In the genomic region with DNA sequence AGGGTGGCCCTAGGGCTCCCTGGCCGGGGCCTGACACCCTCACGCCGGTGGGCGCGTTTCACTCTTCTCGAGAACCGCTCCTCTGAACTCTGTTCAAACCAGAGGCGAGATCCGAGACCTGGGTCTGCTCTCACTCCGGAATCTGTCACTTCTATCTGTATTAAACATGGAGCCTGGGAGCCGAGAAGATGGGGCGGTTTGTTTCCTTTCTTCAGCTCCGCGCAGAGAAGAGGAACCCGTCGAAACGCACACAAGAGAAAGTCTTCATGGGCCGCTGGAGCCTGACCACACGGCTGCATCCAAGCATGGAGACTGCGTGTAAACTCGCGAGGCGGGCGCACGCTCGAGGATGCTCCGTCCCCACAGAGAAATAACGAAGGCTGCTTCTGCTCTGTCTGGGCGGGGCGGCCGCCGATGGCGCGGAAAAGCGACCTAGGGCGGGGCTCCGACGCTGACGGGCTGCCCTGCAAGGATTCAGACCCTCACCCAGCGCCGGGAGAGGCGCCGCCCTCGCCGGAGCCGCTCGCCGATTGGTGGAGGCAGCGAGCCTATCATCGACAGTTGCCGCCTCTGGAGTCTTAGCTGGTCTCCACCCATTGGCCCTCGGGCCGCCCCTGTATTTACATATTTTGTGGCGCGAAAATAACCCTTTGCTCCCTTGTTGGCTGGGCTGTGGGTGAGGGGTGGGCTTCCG, we compare ENCODE assay signal across 7 mouse cellular contexts. TPM values are rescaled to one million over a fixed set of nuclear protein-coding genes. Genes with fewer than 3 reads are reported as not detected.
DNase-seq lines count a peak whose midpoint lies in the region; ATAC-seq and TF ChIP-seq lines count a peak whose summit lies in the region.

No protein-coding gene starts in this region.

- peak; percentile 95 for ATAC-seq in erythroid progenitor cell, adult 5-6 weeks (replicated peaks; ENCODE audit: low FRiP score, poor library complexity, severe bottlenecking)
- peak; percentile 93 for ATAC-seq in hindbrain, embryonic 12.5 days (ENCODE audit: low FRiP score)
- ATAC-seq in liver, embryonic 12.5 days: peak; percentile 88

- H3K27ac ChIP-seq in ES-E14 (ENCODE audit: insufficient read depth, low read depth, low read length, poor library complexity, severe bottlenecking): peak overlapping the region; percentile 71
- H3K27ac ChIP-seq in hindbrain, embryonic 12.5 days: peak overlapping the region; percentile 96
- H3K27ac ChIP-seq in liver, embryonic 12.5 days: peak overlapping the region; percentile 99

- H3K36me3 ChIP-seq in ES-E14 (ENCODE audit: control insufficient read depth, insufficient read depth, low read length, poor library complexity, severe bottlenecking): no peaks in the 10 kb centered on the region
- H3K36me3 ChIP-seq in hindbrain, embryonic 12.5 days: no peaks in the 10 kb centered on the region
- no peaks in the 10 kb centered on the region for H3K36me3 ChIP-seq in liver, embryonic 12.5 days

- H3K9me3 ChIP-seq in ES-E14 (ENCODE audit: control insufficient read depth, insufficient read depth, low read depth, low read length): no peaks in the 10 kb centered on the region
- no peaks in the 10 kb centered on the region for H3K9me3 ChIP-seq in hindbrain, embryonic 12.5 days (replicated peaks)
- no peaks in the 10 kb centered on the region for H3K9me3 ChIP-seq in liver, embryonic 12.5 days (replicated peaks)

- H3K9ac ChIP-seq in ES-E14 (ENCODE audit: insufficient read depth, low read depth, low read length, poor library complexity, severe bottlenecking): peak overlapping the region; percentile 92
- H3K9ac ChIP-seq in hindbrain, embryonic 12.5 days: peak overlapping the region; percentile 73
- peak overlapping the region; percentile 89 for H3K9ac ChIP-seq in liver, embryonic 12.5 days

- no peaks in the 10 kb centered on the region for H3K27me3 ChIP-seq in hindbrain, embryonic 12.5 days
- H3K27me3 ChIP-seq in liver, embryonic 12.5 days (replicated peaks): no peaks in the 10 kb centered on the region

- H3K4me3 ChIP-seq in ES-E14 (ENCODE audit: insufficient read depth in 1 of 2, low read depth in 1 of 2, low read length in 2 of 2, poor library complexity in 1 of 2, severe bottlenecking in 1 of 2): peak overlapping the region; percentile 87 to 90
- peak overlapping the region; percentile 57 for H3K4me3 ChIP-seq in hindbrain, embryonic 12.5 days
- peak overlapping the region; percentile 81 for H3K4me3 ChIP-seq in liver, embryonic 12.5 days

- peaks cover 2 to 10% of the 10 kb centered on the region in 2 experiments; a peak in 2 of 4 replicates for H3K4me1 ChIP-seq in ES-E14 (ENCODE audit: control insufficient read depth in 2 of 2, insufficient read depth in 2 of 2, low read length in 2 of 2, poor library complexity in 1 of 2)
- peaks cover 14% of the 10 kb centered on the region for H3K4me1 ChIP-seq in hindbrain, embryonic 12.5 days
- peaks cover 29% of the 10 kb centered on the region for H3K4me1 ChIP-seq in liver, embryonic 12.5 days

- H3K4me2 ChIP-seq in hindbrain, embryonic 12.5 days (replicated peaks): peak overlapping the region; percentile 91
- H3K4me2 ChIP-seq in liver, embryonic 12.5 days: peak overlapping the region; percentile 93

- in situ Hi-C loops in ES-E14 (cut with MboI; ENCODE audit: low sequenced_read_pairs in 2 of 2, unreplicated experiment in 2 of 2): no loop called here

- peak; percentile 97 for DNase-seq in ES-E14 (ENCODE audit: low read depth, low spot score)
- DNase-seq in adrenal gland, postnatal 36 days: peak; percentile 45 to 52
- peak; percentile 36 to 67 for DNase-seq in natural killer cell, adult 2 months (ENCODE audit: low spot score in 2 of 2)
- peak; percentile 98 for DNase-seq in testis, postnatal 14 days (ENCODE audit: low spot score)

- under 1% methylated on average over 56 of the region's 56 CpGs for WGBS in hindbrain, embryonic 12.5 days
- under 1% methylated on average over 56 of the region's 56 CpGs for WGBS in liver, embryonic 12.5 days (ENCODE audit: insufficient replicate concordance)

TF ChIP-seq in ES-E14, 5 proteins besides CTCF, POLR2A, EP300 and RAD21:
- TF ChIP-seq ZNF384 (IDR thresholded peaks at IDR 0.05; ENCODE audit: low read depth, low read length) (no peak), HCFC1 (IDR thresholded peaks at IDR 0.05; ENCODE audit: borderline replicate concordance, insufficient read depth, low read length) (no peak), ZC3H11A (IDR thresholded peaks at IDR 0.05; ENCODE audit: borderline replicate concordance, low read depth, low read length) (no peak), MAFK (IDR thresholded peaks at IDR 0.05; ENCODE audit: insufficient read depth, low read depth, low read length) (no peak), CHD2 (IDR thresholded peaks at IDR 0.05; ENCODE audit: low read depth, low read length) (peak; percentile 7; the same call in 1 of the 2 replicates)

RNA-seq across cellular contexts. Expression of gene Igf2bp3, which starts 3.0 kb away (rescaled TPM):
- 20.0 and 32.8 TPM in 2 replicates for total RNA-seq in ES-E14 (2012; rRNA removed)
- total RNA-seq in adrenal gland, postnatal 36 days (2021): under 1 TPM; 0.56 to 0.69 TPM
- total RNA-seq in erythroid progenitor cell, adult 5-6 weeks (2015; ENCODE audit: low replicate concordance): not detected in 2 replicates
- not detected in 2 replicates for total RNA-seq in erythroid progenitor cell, adult 5-6 weeks (2017; ENCODE audit: low replicate concordance)
- polyA plus RNA-seq in hindbrain, embryonic 12.5 days (2016; fragmentation: Nextera tagmentation; extraction: Ambion mirVana): 95.3 and 100 TPM in 2 replicates
- 32.0 and 33.7 TPM in 2 replicates for polyA plus RNA-seq in liver, embryonic 12.5 days (2016; fragmentation: Nextera tagmentation; extraction: Ambion mirVana)

RNA-seq across cellular contexts. Expression of gene Tra2a, which starts 46.1 kb away (rescaled TPM):
- total RNA-seq in ES-E14 (2012; rRNA removed): 105 and 136 TPM in 2 replicates
- 100 to 1,000 TPM in 1 of 2 experiments, 10 to 100 TPM in 1; 53.4 to 103 TPM for total RNA-seq in adrenal gland, postnatal 36 days (2021)
- 176 and 196 TPM in 2 replicates for total RNA-seq in erythroid progenitor cell, adult 5-6 weeks (2015; ENCODE audit: low replicate concordance)
- 116 and 133 TPM in 2 replicates for total RNA-seq in erythroid progenitor cell, adult 5-6 weeks (2017; ENCODE audit: low replicate concordance)
- 142 and 148 TPM in 2 replicates for polyA plus RNA-seq in hindbrain, embryonic 12.5 days (2016; fragmentation: Nextera tagmentation; extraction: Ambion mirVana)
- polyA plus RNA-seq in liver, embryonic 12.5 days (2016; fragmentation: Nextera tagmentation; extraction: Ambion mirVana): 57.7 and 63.0 TPM in 2 replicates

Comparison
In these comparisons a context has a peak if more than half of its experiments do, and no peak if none do; other contexts are left out.
1. Peak in every context shown above with its lines: DNase-seq, ATAC-seq, H3K4me3 ChIP-seq and H3K27ac ChIP-seq.
2. RNA of gene Igf2bp3, which starts 3.0 kb away (total RNA-seq): 20.0 to 32.8 TPM in ES-E14; 0.56 to 0.69 TPM in adrenal gland, postnatal 36 days and not detected in erythroid progenitor cell, adult 5-6 weeks; every median in the first group is over 10 times any median in the second.